8 mouse cellular contexts compared by ENCODE assay signal in genomic region chr11:60045676-60046057, GRCm38 (mm10). TPM values are rescaled to one million over a fixed set of nuclear protein-coding genes. Genes with fewer than 3 reads are reported as not detected.
A peak's percentile ranks its signal among the peaks of the same experiment; 100 is the strongest.
DNase-seq lines count a peak whose midpoint lies in the region; ATAC-seq and TF ChIP-seq lines count a peak whose summit lies in the region.

No protein-coding gene starts in this region.

- 2% methylated on average over 3 of the region's 3 CpGs for WGBS in liver, adult 2 months
- 11% methylated on average over 3 of the region's 3 CpGs for WGBS in embryonic facial prominence, embryonic 12.5 days
- whole genome bisulfite sequencing in intestine, embryonic 14.5 days, result 8% methylated on average over 3 of the region's 3 CpGs
- 4% methylated on average over 3 of the region's 3 CpGs for WGBS in midbrain, postnatal 0 days

- H3K27ac ChIP-seq in liver, adult 2 months (replicated peaks; ENCODE audit: insufficient read depth, low read depth, low read length), result peak overlapping the region; percentile 54
- peak overlapping the region; percentile 90; the same call in 1 of the 2 replicates for H3K27ac ChIP-seq in embryonic facial prominence, embryonic 12.5 days
- H3K27ac ChIP-seq in intestine, embryonic 14.5 days (ENCODE audit: low read depth), result peak overlapping the region; percentile 90
- no peak overlapping the region; the same call in 1 of the 2 replicates for H3K27ac ChIP-seq in midbrain, postnatal 0 days (ENCODE audit: low read depth, low read length)

- no peak for ATAC-seq in embryonic facial prominence, embryonic 12.5 days (ENCODE audit: insufficient number of reproducible peaks, insufficient read depth, low FRiP score, low TSS enrichment)
- peak; percentile 28 for ATAC-seq in intestine, embryonic 14.5 days (replicated peaks; ENCODE audit: low FRiP score, low TSS enrichment, low read depth)
- ATAC-seq in midbrain, postnatal 0 days (ENCODE audit: low FRiP score), result no peak

- H3K9ac ChIP-seq in liver, adult 2 months (ENCODE audit: low read depth, low read length), result peak overlapping the region; percentile 56
- peak overlapping the region; percentile 54; the same call in 1 of the 2 replicates for H3K9ac ChIP-seq in embryonic facial prominence, embryonic 12.5 days
- H3K9ac ChIP-seq in intestine, embryonic 14.5 days (ENCODE audit: low read length), result peak overlapping the region; percentile 69
- H3K9ac ChIP-seq in midbrain, postnatal 0 days (replicated peaks; ENCODE audit: low read length, poor library complexity, severe bottlenecking), result 0 out of 2 replicates have a peak overlapping the region, but pooled peaks have one; percentile 66

- no peak for TF ChIP-seq CTCF in liver, adult 2 months (IDR thresholded peaks at IDR 0.05; ENCODE audit: low read depth, low read length)
- TF ChIP-seq CTCF in midbrain, postnatal 0 days (IDR thresholded peaks at IDR 0.05), result no peak

- no peaks in the 10 kb centered on the region for H3K9me3 ChIP-seq in embryonic facial prominence, embryonic 12.5 days
- H3K9me3 ChIP-seq in intestine, embryonic 14.5 days (ENCODE audit: control insufficient read depth, low read length), result no peaks in the 10 kb centered on the region
- no peaks in the 10 kb centered on the region for H3K9me3 ChIP-seq in midbrain, postnatal 0 days (ENCODE audit: low read length)

- intact Hi-C loops in left cerebral cortex, postnatal 25 days (cut with DNase I), result no loop called here

- no peaks in the 10 kb centered on the region for H3K27me3 ChIP-seq in liver, adult 2 months (ENCODE audit: control insufficient read depth, insufficient read depth, low read length)
- no peaks in the 10 kb centered on the region for H3K27me3 ChIP-seq in embryonic facial prominence, embryonic 12.5 days
- no peaks in the 10 kb centered on the region for H3K27me3 ChIP-seq in intestine, embryonic 14.5 days (replicated peaks; ENCODE audit: control insufficient read depth, insufficient read depth, low read length)
- no peaks in the 10 kb centered on the region for H3K27me3 ChIP-seq in midbrain, postnatal 0 days (ENCODE audit: insufficient read depth, low read length)

- TF ChIP-seq POLR2A in liver, adult 2 months (IDR thresholded peaks at IDR 0.05; ENCODE audit: extremely low read depth, insufficient read depth, low read length), result no peak

- peak overlapping the region; percentile 72 for H3K4me3 ChIP-seq in liver, adult 2 months (ENCODE audit: insufficient read depth, low read depth, low read length)
- peak overlapping the region; percentile 53 for H3K4me3 ChIP-seq in embryonic facial prominence, embryonic 12.5 days
- H3K4me3 ChIP-seq in intestine, embryonic 14.5 days (ENCODE audit: low read depth, low read length), result peak overlapping the region; percentile 69
- H3K4me3 ChIP-seq in midbrain, postnatal 0 days (ENCODE audit: low read depth, low read length), result peak overlapping the region; percentile 44

- no peaks in the 10 kb centered on the region for H3K36me3 ChIP-seq in liver, adult 2 months (ENCODE audit: control insufficient read depth, insufficient read depth, low read length)
- no peaks in the 10 kb centered on the region for H3K36me3 ChIP-seq in embryonic facial prominence, embryonic 12.5 days
- H3K36me3 ChIP-seq in intestine, embryonic 14.5 days (ENCODE audit: control insufficient read depth, insufficient read depth, low read length), result no peaks in the 10 kb centered on the region
- H3K36me3 ChIP-seq in midbrain, postnatal 0 days (ENCODE audit: insufficient read depth, low read length), result no peaks in the 10 kb centered on the region

- DNase-seq in liver, adult 2 months (ENCODE audit: extremely low read depth, low read depth, low spot score), result no peak
- no peak for DNase-seq in liver
- DNase-seq in intestine, embryonic 14.5 days (ENCODE audit: low spot score), result no peak
- DNase-seq in midbrain, postnatal 0 days (ENCODE audit: low spot score), result no peak
- DNase-seq in spleen, postnatal 14 days (ENCODE audit: low spot score in 2 of 2), result no peak
- no peak for DNase-seq in left cerebral cortex, postnatal 25 days (ENCODE audit: low spot score in 2 of 2)
- no peak for DNase-seq in kidney, postnatal 14 days

- peak overlapping the region; percentile 55 for H3K4me2 ChIP-seq in embryonic facial prominence, embryonic 12.5 days (replicated peaks)
- peak overlapping the region; percentile 82 for H3K4me2 ChIP-seq in intestine, embryonic 14.5 days (ENCODE audit: low read length)
- peak overlapping the region; percentile 42 for H3K4me2 ChIP-seq in midbrain, postnatal 0 days (ENCODE audit: low read depth, low read length, poor library complexity, severe bottlenecking)

- peaks cover 19% of the 10 kb centered on the region for H3K4me1 ChIP-seq in liver, adult 2 months (ENCODE audit: control insufficient read depth, insufficient read depth, low read length)
- 0 out of 2 replicates have a peak, but pooled peaks cover 4% of the 10 kb centered on the region for H3K4me1 ChIP-seq in embryonic facial prominence, embryonic 12.5 days
- peaks cover 5% of the 10 kb centered on the region; the same call in 1 of the 2 replicates for H3K4me1 ChIP-seq in intestine, embryonic 14.5 days (replicated peaks; ENCODE audit: control insufficient read depth, insufficient read depth, low read length)
- H3K4me1 ChIP-seq in midbrain, postnatal 0 days (ENCODE audit: insufficient read depth, low read length), result no peaks in the 10 kb centered on the region

- H3K79me2 ChIP-seq in liver, adult 2 months (ENCODE audit: control insufficient read depth, insufficient read depth, low read length), result no peaks in the 10 kb centered on the region

RNA-seq across cellular contexts. Expression of gene Pemt, which starts 0.6 kb away (rescaled TPM):
- total RNA-seq in liver, adult 2 months (2014; rRNA removed), result 432 and 472 TPM in 2 replicates
- 1,369 and 1,396 TPM in 2 replicates for polyA plus RNA-seq in liver, adult 2 months (2012; rRNA removed)
- 4.0 and 4.8 TPM in 2 replicates for polyA plus RNA-seq in embryonic facial prominence, embryonic 12.5 days (2016; fragmentation: Nextera tagmentation; extraction: Ambion mirVana)
- polyA plus RNA-seq in intestine, embryonic 14.5 days (2014; fragmentation: Nextera tagmentation; extraction: Ambion mirVana), result 9.1 and 12.5 TPM in 2 replicates
- total RNA-seq in midbrain, postnatal 0 days (2014; rRNA removed), result 10.9 and 17.3 TPM in 2 replicates
- polyA plus RNA-seq in midbrain, postnatal 0 days (2015; fragmentation: Nextera tagmentation; extraction: Ambion mirVana), result 12.7 and 13.6 TPM in 2 replicates
- 1 to 10 TPM; 5.0 to 7.6 TPM for total RNA-seq in left cerebral cortex, postnatal 25 days (2021)

RNA-seq across cellular contexts. Expression of gene Rai1, which starts 59.1 kb away (rescaled TPM):
- 2.7 and 3.4 TPM in 2 replicates for total RNA-seq in liver, adult 2 months (2014; rRNA removed)
- 9.0 and 12.9 TPM in 2 replicates for polyA plus RNA-seq in liver, adult 2 months (2012; rRNA removed)
- 35.6 and 36.4 TPM in 2 replicates for polyA plus RNA-seq in embryonic facial prominence, embryonic 12.5 days (2016; fragmentation: Nextera tagmentation; extraction: Ambion mirVana)
- polyA plus RNA-seq in intestine, embryonic 14.5 days (2014; fragmentation: Nextera tagmentation; extraction: Ambion mirVana), result 28.2 and 31.2 TPM in 2 replicates
- 50.7 and 66.8 TPM in 2 replicates for total RNA-seq in midbrain, postnatal 0 days (2014; rRNA removed)
- 20.1 and 22.0 TPM in 2 replicates for polyA plus RNA-seq in midbrain, postnatal 0 days (2015; fragmentation: Nextera tagmentation; extraction: Ambion mirVana)
- total RNA-seq in left cerebral cortex, postnatal 25 days (2021), result 10 to 100 TPM; 59.4 to 69.2 TPM

Comparison
In these comparisons a context has a peak if more than half of its experiments do, and no peak if none do; other contexts are left out.
1. RNA of gene Pemt, which starts 0.6 kb away (polyA plus RNA-seq): 1,369 to 1,396 TPM in liver, adult 2 months; 12.7 to 13.6 TPM in midbrain, postnatal 0 days, 9.1 to 12.5 TPM in intestine, embryonic 14.5 days and 4.0 to 4.8 TPM in embryonic facial prominence, embryonic 12.5 days; every median in the first group is over 10 times any median in the second.
2. Peak in every context shown above with its lines, with median percentiles within 50 percentile points of each other: H3K4me3 ChIP-seq, H3K9ac ChIP-seq and H3K4me2 ChIP-seq.